Mouse (Mus musculus) left cerebral cortex, postnatal 25 days (tissue): ENCODE data around the gene Myo16. TPM values are rescaled to one million over a fixed set of nuclear protein-coding genes. Genes with fewer than 3 reads are reported as not detected.

Source experiments
- DNase-seq, 2 experiments: peaks; one replicate each; pipeline ENCODE4 v3.0.0; 2022; ENCODE audit warnings: low spot score in 2 of 2, mixed read lengths in 1 of 2
- intact Hi-C: fragments of 180-260 bp; cut with DNase I; formaldehyde crosslinking; loops from one replicate; pipeline ENCODE4 v1.15.1; 2025
- total RNA-seq, 2 experiments: library from RNA; stranded (reverse); gene quantifications; 2 replicates each; pipeline ENCODE4 v1.2.3; 2021

The Myo16 gene
- total RNA-seq, 2 experiments from 2014 or later: 30.6 to 42.4 TPM

- DNase-seq: no peak
- intact Hi-C loops: no loop called here
Measured at GRCm38 (mm10) chr8:10632603-10633002, 478.9 kb downstream of the Myo16 start.

GRCm38 (mm10) chr8:10633360-10634140 lies 479.8 kb downstream of the Myo16 start:
- intact Hi-C loops: no loop called here
- DNase-seq: no peak

- DNase-seq: peak in 1 of 2 experiments; percentile 24
- intact Hi-C loops: no loop called here
Measured at GRCm38 (mm10) chr8:10634421-10634820, 480.7 kb downstream of the Myo16 start.

GRCm38 (mm10) chr8:10638871-10639270 lies 485.2 kb downstream of the Myo16 start:
- DNase-seq: no peak

GRCm38 (mm10) chr8:10640176-10640810 lies 486.6 kb downstream of the Myo16 start:
- no peak for DNase-seq
- intact Hi-C loops: no loop called here

More at GRCm38 (mm10) chr8:10638871-10639270, 485.2 kb downstream of the Myo16 start:
- intact Hi-C loops: no loop called here

- intact Hi-C loops: no loop called here
- DNase-seq: no peak
Measured at GRCm38 (mm10) chr8:10640859-10641258, 487.1 kb downstream of the Myo16 start.

- intact Hi-C loops: no loop called here
- no peak for DNase-seq
Measured at GRCm38 (mm10) chr8:10641343-10641742, 487.6 kb downstream of the Myo16 start.

GRCm38 (mm10) chr8:10643244-10643643 lies 489.5 kb downstream of the Myo16 start:
- intact Hi-C loops: no loop called here
- no peak for DNase-seq

- intact Hi-C loops: no loop called here
- DNase-seq: no peak
Measured at GRCm38 (mm10) chr8:10644481-10644880, 490.8 kb downstream of the Myo16 start.

GRCm38 (mm10) chr8:10645740-10646139 lies 492.0 kb downstream of the Myo16 start:
- intact Hi-C loops: no loop called here

GRCm38 (mm10) chr8:10646485-10646884 lies 492.8 kb downstream of the Myo16 start:
- intact Hi-C loops: no loop called here
- DNase-seq: peak in 1 of 2 experiments; percentile 34

More at GRCm38 (mm10) chr8:10645740-10646139, 492.0 kb downstream of the Myo16 start:
- DNase-seq: no peak

GRCm38 (mm10) chr8:10651546-10652315 lies 498.0 kb downstream of the Myo16 start:
- no peak for DNase-seq
- intact Hi-C loops: no loop called here

GRCm38 (mm10) chr8:10653282-10653681 lies 499.6 kb downstream of the Myo16 start:
- intact Hi-C loops: no loop called here
- no peak for DNase-seq

- DNase-seq: no peak
- intact Hi-C loops: no loop called here
Measured at GRCm38 (mm10) chr8:10654922-10655518, 501.3 kb downstream of the Myo16 start.

GRCm38 (mm10) chr8:10663770-10664470 lies 510.2 kb downstream of the Myo16 start:
- intact Hi-C loops: no loop called here
- DNase-seq: no peak

- DNase-seq: no peak
- intact Hi-C loops: no loop called here
Measured at GRCm38 (mm10) chr8:10664861-10665543, 511.3 kb downstream of the Myo16 start.

- intact Hi-C loops: no loop called here
- DNase-seq: peak in 1 of 2 experiments; percentile 13
Measured at GRCm38 (mm10) chr8:10665821-10666283, 512.1 kb downstream of the Myo16 start.

- peak in 1 of 2 experiments; percentile 10 for DNase-seq
- intact Hi-C loops: no loop called here
Measured at GRCm38 (mm10) chr8:10671862-10672548, 518.3 kb downstream of the Myo16 start.
